Mouse (Mus musculus) monocyte, adult 5-6 weeks (primary cell): ENCODE measurements around the gene Tuba1a. TPM values are rescaled to one million over a fixed set of nuclear protein-coding genes. Genes with fewer than 3 reads are reported as not detected.

Source experiments
- total RNA-seq: library from RNA; stranded (forward); fragments of 200-1000, 200-491, 200-594 nt; gene quantifications from 3 replicates; pipeline ENCODE4 v1.2.3, GENCODE M21; 2017

Tuba1a gene
- total RNA-seq, 1 experiment from 2014 or later: 79.8 TPM

Other genes with a start within 250 kb of the Tuba1a start
- not detected in 3 replicates for gene Ccdc65, start 245.5 kb downstream of the Tuba1a start, total RNA-seq
- 0.11 to 2.2 TPM in 2 of 3 replicates, not detected in the other for gene Fkbp11, start 225.5 kb downstream of the Tuba1a start, total RNA-seq
- gene Arf3, start 190.5 kb downstream of the Tuba1a start, total RNA-seq: 27.4 to 48.6 TPM (median 30.8 TPM) in 3 replicates
- gene Wnt10b, start 175.6 kb downstream of the Tuba1a start, total RNA-seq: not detected in 3 replicates
- gene Wnt1, start 163.8 kb downstream of the Tuba1a start, total RNA-seq: not detected in 3 replicates
- gene Ddn, start 144.2 kb downstream of the Tuba1a start, total RNA-seq: not detected in 3 replicates
- 128 to 132 TPM (median 132 TPM) in 3 replicates for gene Prkag1, start 122.2 kb downstream of the Tuba1a start, total RNA-seq
- 39.4 to 138 TPM (median 45.1 TPM) in 3 replicates for gene Kmt2d, start 82.5 kb downstream of the Tuba1a start, total RNA-seq
- gene Rhebl1, start 59.2 kb downstream of the Tuba1a start, total RNA-seq: 6.0 to 15.1 TPM (median 14.2 TPM) in 3 replicates
- gene Dhh, start 55.2 kb downstream of the Tuba1a start, total RNA-seq: 0.19 TPM in 1 of 3 replicates, not detected in the others
- gene Lmbr1l, start 35.5 kb downstream of the Tuba1a start, total RNA-seq: 54.7 to 97.4 TPM (median 92.2 TPM) in 3 replicates
- 86.5 to 154 TPM (median 137 TPM) in 3 replicates for gene Tuba1b, start 19.1 kb downstream of the Tuba1a start, total RNA-seq
- 12.2 to 56.4 TPM in 2 of 3 replicates, not detected in the other for gene Gm49450, start 152 bp downstream of the Tuba1a start, total RNA-seq
- 104 to 150 TPM (median 116 TPM) in 3 replicates for gene Tuba1c, start 76.2 kb upstream of the Tuba1a start, total RNA-seq
- gene Prph, start 101.5 kb upstream of the Tuba1a start, total RNA-seq: 1.1 TPM in 1 of 3 replicates, not detected in the others
- 2.3 to 3.6 TPM in 2 of 3 replicates, not detected in the other for gene Troap, start 120.9 kb upstream of the Tuba1a start, total RNA-seq
- gene C1ql4, start 134.1 kb upstream of the Tuba1a start, total RNA-seq: not detected in 3 replicates
- gene Dnajc22, start 139.5 kb upstream of the Tuba1a start, total RNA-seq: not detected in 3 replicates
- gene Spats2, start 172.2 kb upstream of the Tuba1a start, total RNA-seq: not detected in 3 replicates